ENCODE assay signal across 8 mouse cellular contexts in the genomic region with DNA sequence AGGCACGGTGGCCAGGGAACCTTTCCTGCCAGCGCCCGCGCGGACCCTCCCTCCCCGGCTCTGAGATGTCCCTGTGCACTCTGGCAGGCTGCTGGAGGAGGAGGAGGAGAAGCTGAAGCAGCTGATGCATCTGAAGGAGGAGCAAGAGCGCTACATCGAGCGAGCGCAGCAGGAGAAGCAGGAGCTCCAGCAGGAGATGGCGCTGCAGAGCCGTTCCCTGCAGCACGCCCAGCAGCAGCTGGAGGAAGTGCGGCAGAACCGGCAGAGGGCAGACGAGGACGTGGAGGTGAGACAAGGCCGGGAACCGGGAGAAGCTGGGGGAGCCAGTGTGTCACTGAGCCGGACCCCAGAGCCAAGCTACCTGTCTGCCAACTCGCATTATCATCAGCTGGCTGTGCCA. TPM values are rescaled to one million over a fixed set of nuclear protein-coding genes. Genes with fewer than 3 reads are reported as not detected.
DNase-seq lines count a peak whose midpoint lies in the region; ATAC-seq and TF ChIP-seq lines count a peak whose summit lies in the region.

No protein-coding gene starts in this region.

- H3K4me1 ChIP-seq in CH12.LX (ENCODE audit: control insufficient read depth in 1 of 2, insufficient read depth in 2 of 2) = peaks cover 5 to 40% of the 10 kb centered on the region in 2 experiments
- peaks cover 24% of the 10 kb centered on the region for H3K4me1 ChIP-seq in forebrain, embryonic 15.5 days
- H3K4me1 ChIP-seq in liver, postnatal 0 days (ENCODE audit: insufficient read depth) = peaks cover 14% of the 10 kb centered on the region
- peaks cover 27% of the 10 kb centered on the region for H3K4me1 ChIP-seq in neural tube, embryonic 15.5 days

- WGBS in forebrain, embryonic 15.5 days = 2% methylated on average over 21 of the region's 21 CpGs
- WGBS in liver, postnatal 0 days (ENCODE audit: insufficient replicate concordance) = 17% methylated on average over 21 of the region's 21 CpGs
- WGBS in neural tube, embryonic 15.5 days = 2% methylated on average over 21 of the region's 21 CpGs

- intact Hi-C loops in heart, postnatal 25 days (cut with DNase I) = loop anchor here (1.0 to 10.0 kb wide), 2 partner anchors 82 to 299 kb away; no protein-coding TSS in a partner anchor

- peak; percentile 17 to 86; a peak in 2 of 4 replicates for TF ChIP-seq CTCF in CH12.LX (conservative IDR thresholded peaks at IDR 0.05 in 1 of 2, IDR thresholded peaks at IDR 0.05 in 1 of 2; ENCODE audit: low read depth in 2 of 2, low read length in 2 of 2)
- peak; percentile 100 for TF ChIP-seq CTCF in liver, postnatal 0 days (IDR thresholded peaks at IDR 0.05; ENCODE audit: low read depth)

- H3K36me3 ChIP-seq in CH12.LX (replicated peaks in 1 of 2; ENCODE audit: control insufficient read depth in 1 of 2, insufficient read depth in 1 of 2, low read length in 1 of 2) = peaks cover 52 to 77% of the 10 kb centered on the region in 2 experiments
- no peaks in the 10 kb centered on the region for H3K36me3 ChIP-seq in forebrain, embryonic 15.5 days
- peaks cover 8% of the 10 kb centered on the region; the same call in 1 of the 2 replicates for H3K36me3 ChIP-seq in liver, postnatal 0 days (replicated peaks; ENCODE audit: insufficient read depth, low read length)
- no peaks in the 10 kb centered on the region for H3K36me3 ChIP-seq in neural tube, embryonic 15.5 days

- no peak overlapping the region for H3K9ac ChIP-seq in CH12.LX (ENCODE audit: insufficient read depth, low read depth)
- peak overlapping the region; percentile 45 for H3K9ac ChIP-seq in forebrain, embryonic 15.5 days (replicated peaks)
- H3K9ac ChIP-seq in liver, postnatal 0 days (replicated peaks) = no peak overlapping the region
- peak overlapping the region; percentile 28 for H3K9ac ChIP-seq in neural tube, embryonic 15.5 days (replicated peaks)

- in situ Hi-C loops in CH12.LX (cut with MboI; ENCODE audit: low pct_ligation_motif_present, low pct_unique_long_range_greater_than_20kb, low sequenced_read_pairs) = no loop called here

- no peak overlapping the region for H3K4me3 ChIP-seq in CH12.LX (replicated peaks in 1 of 3; ENCODE audit: low read depth in 2 of 3, low read length in 2 of 3, poor library complexity in 1 of 3)
- H3K4me3 ChIP-seq in forebrain, embryonic 15.5 days = peak overlapping the region; percentile 37
- no peak overlapping the region for H3K4me3 ChIP-seq in liver, postnatal 0 days (ENCODE audit: low read depth, low read length)
- peak overlapping the region; percentile 32 for H3K4me3 ChIP-seq in neural tube, embryonic 15.5 days (replicated peaks)

- no peak overlapping the region for H3K27ac ChIP-seq in CH12.LX (ENCODE audit: insufficient read depth, low read depth)
- H3K27ac ChIP-seq in forebrain, embryonic 15.5 days (replicated peaks) = 0 out of 2 replicates have a peak overlapping the region, but pooled peaks have one; percentile 26
- H3K27ac ChIP-seq in liver, postnatal 0 days (ENCODE audit: low read depth) = no peak overlapping the region
- peak overlapping the region; percentile 71 for H3K27ac ChIP-seq in neural tube, embryonic 15.5 days (replicated peaks)

- no peaks in the 10 kb centered on the region for H3K79me2 ChIP-seq in CH12.LX (replicated peaks; ENCODE audit: control insufficient read depth, extremely low read depth, insufficient read depth, poor library complexity, severe bottlenecking)

- no peaks in the 10 kb centered on the region for H3K27me3 ChIP-seq in CH12.LX (replicated peaks)
- no peaks in the 10 kb centered on the region for H3K27me3 ChIP-seq in forebrain, embryonic 15.5 days
- H3K27me3 ChIP-seq in liver, postnatal 0 days (ENCODE audit: insufficient read depth, low read length) = no peaks in the 10 kb centered on the region
- H3K27me3 ChIP-seq in neural tube, embryonic 15.5 days (replicated peaks) = no peaks in the 10 kb centered on the region

- no peaks in the 10 kb centered on the region for H3K9me3 ChIP-seq in CH12.LX (replicated peaks; ENCODE audit: low read length)
- H3K9me3 ChIP-seq in forebrain, embryonic 15.5 days = no peaks in the 10 kb centered on the region
- no peaks in the 10 kb centered on the region for H3K9me3 ChIP-seq in liver, postnatal 0 days (ENCODE audit: low read length)
- H3K9me3 ChIP-seq in neural tube, embryonic 15.5 days (replicated peaks) = no peaks in the 10 kb centered on the region

- TF ChIP-seq POLR2A in CH12.LX (IDR thresholded peaks at IDR 0.05; ENCODE audit: low read depth, low read length) = no peak

- ATAC-seq in forebrain, embryonic 15.5 days (replicated peaks) = peak; percentile 74
- peak; percentile 48 for ATAC-seq in liver, postnatal 0 days
- ATAC-seq in neural tube, embryonic 15.5 days (ENCODE audit: low FRiP score) = peak; percentile 60

- TF ChIP-seq RAD21 in CH12.LX (IDR thresholded peaks at IDR 0.05; ENCODE audit: low read depth, low read length) = peak; percentile 53

- DNase-seq in CH12.LX (ENCODE audit: extremely low read depth) = peak; percentile 74
- DNase-seq in cerebellum, adult 11 months = peak; percentile 80
- peak; percentile 81 for DNase-seq in heart, postnatal 25 days (ENCODE audit: low spot score)
- DNase-seq in layer of hippocampus, adult 11-12 months (ENCODE audit: low spot score) = peak; percentile 92
- DNase-seq in liver, postnatal 0 days = peak; percentile 90
- peak; percentile 97 for DNase-seq in testis, postnatal 10 days (ENCODE audit: low spot score)

- no peak for TF ChIP-seq EP300 in CH12.LX (IDR thresholded peaks at IDR 0.05; ENCODE audit: low read length)
- TF ChIP-seq EP300 in liver, postnatal 0 days (IDR thresholded peaks at IDR 0.05; ENCODE audit: low read depth) = no peak

- dilution Hi-C loops in CH12.LX (cut with MboI; ENCODE audit: extremely low pct_ligation_motif_present, extremely low pct_unique_long_range_greater_than_20kb, low sequenced_read_pairs) = no loop called here

- H3K4me2 ChIP-seq in CH12.LX (ENCODE audit: insufficient read depth, low read depth, poor library complexity, severe bottlenecking) = no peak overlapping the region
- H3K4me2 ChIP-seq in forebrain, embryonic 15.5 days (replicated peaks) = peak overlapping the region; percentile 61
- no peak overlapping the region for H3K4me2 ChIP-seq in liver, postnatal 0 days (ENCODE audit: low read depth, low read length)
- H3K4me2 ChIP-seq in neural tube, embryonic 15.5 days = peak overlapping the region; percentile 59

TF ChIP-seq in CH12.LX, 34 proteins besides CTCF, POLR2A, EP300 and RAD21:
- no peak for TF ChIP-seq MAFK (IDR thresholded peaks at IDR 0.05; ENCODE audit: insufficient replicate concordance, low read length)
- no peak for TF ChIP-seq HCFC1 (IDR thresholded peaks at IDR 0.05; ENCODE audit: low read depth, low read length)
- TF ChIP-seq SMC3 (IDR thresholded peaks at IDR 0.05; ENCODE audit: low read depth, low read length) = peak; percentile 68
- TF ChIP-seq RCOR1 (conservative IDR thresholded peaks at IDR 0.05; ENCODE audit: low read depth, low read length) = no peak
- TF ChIP-seq SIN3A (IDR thresholded peaks at IDR 0.05; ENCODE audit: low read length) = no peak
TF ChIP-seq in CH12.LX: peak in this region for 1.

RNA-seq across cellular contexts. Expression of a gene that starts 6.5 kb away (rescaled TPM):
- 4.1 and 7.3 TPM in 2 replicates for total RNA-seq in CH12.LX (2012; rRNA removed)
- 1.8 and 2.9 TPM in 2 replicates for total RNA-seq in CH12.LX (2014; rRNA removed)
- 12.7 and 15.5 TPM in 2 replicates for polyA plus RNA-seq in CH12.LX (2012; ENCODE audit: insufficient read length, low read depth)
- 1.3 and 1.4 TPM in 2 replicates for polyA plus RNA-seq in forebrain, embryonic 15.5 days (2015; fragmentation: Nextera tagmentation; extraction: Ambion mirVana)
- total RNA-seq in heart, postnatal 25 days (2021) = 10 to 100 TPM; 40.4 to 40.6 TPM
- 0.66 and 0.73 TPM in 2 replicates for polyA plus RNA-seq in liver, postnatal 0 days (2015; fragmentation: Nextera tagmentation; extraction: Ambion mirVana)
- polyA plus RNA-seq in neural tube, embryonic 15.5 days (2015; fragmentation: Nextera tagmentation; extraction: Ambion mirVana) = 1.3 and 1.7 TPM in 2 replicates

RNA-seq across cellular contexts. Expression of a gene that starts 18.4 kb away (rescaled TPM):
- total RNA-seq in CH12.LX (2012; rRNA removed) (56.9 and 81.8 TPM in 2 replicates), CH12.LX (2014; rRNA removed) (31.3 and 33.3 TPM in 2 replicates)
- polyA plus RNA-seq in CH12.LX (2012; ENCODE audit: insufficient read length, low read depth) = 53.6 and 57.4 TPM in 2 replicates
- polyA plus RNA-seq in forebrain, embryonic 15.5 days (2015; fragmentation: Nextera tagmentation; extraction: Ambion mirVana) = 3.7 and 4.8 TPM in 2 replicates
- total RNA-seq in heart, postnatal 25 days (2021) = 1 to 10 TPM; 2.4 to 2.8 TPM
- polyA plus RNA-seq in liver, postnatal 0 days (2015; fragmentation: Nextera tagmentation; extraction: Ambion mirVana) = 8.3 and 9.0 TPM in 2 replicates
- polyA plus RNA-seq in neural tube, embryonic 15.5 days (2015; fragmentation: Nextera tagmentation; extraction: Ambion mirVana) = 8.6 and 24.0 TPM in 2 replicates

RNA-seq across cellular contexts. Expression of a gene that starts 49.1 kb away (rescaled TPM):
- 7.6 and 14.7 TPM in 2 replicates for total RNA-seq in CH12.LX (2012; rRNA removed)
- 2.5 and 3.7 TPM in 2 replicates for total RNA-seq in CH12.LX (2014; rRNA removed)
- polyA plus RNA-seq in CH12.LX (2012; ENCODE audit: insufficient read length, low read depth) = 10.1 and 12.5 TPM in 2 replicates
- polyA plus RNA-seq in forebrain, embryonic 15.5 days (2015; fragmentation: Nextera tagmentation; extraction: Ambion mirVana) = 39.6 and 40.7 TPM in 2 replicates
- total RNA-seq in heart, postnatal 25 days (2021) = 10 to 100 TPM; 11.5 to 12.4 TPM
- polyA plus RNA-seq in liver, postnatal 0 days (2015; fragmentation: Nextera tagmentation; extraction: Ambion mirVana) = 6.1 and 6.2 TPM in 2 replicates
- polyA plus RNA-seq in neural tube, embryonic 15.5 days (2015; fragmentation: Nextera tagmentation; extraction: Ambion mirVana) = 41.5 and 43.8 TPM in 2 replicates

Comparison
In these comparisons a context has a peak if more than half of its experiments do, and no peak if none do; other contexts are left out.
1. H3K27ac ChIP-seq: peak in forebrain, embryonic 15.5 days (single experiment) and neural tube, embryonic 15.5 days (single experiment); none in CH12.LX (single experiment) and liver, postnatal 0 days (single experiment).
2. H3K4me2 ChIP-seq: peak in forebrain, embryonic 15.5 days (single experiment) and neural tube, embryonic 15.5 days (single experiment); none in CH12.LX (single experiment) and liver, postnatal 0 days (single experiment).
3. H3K4me3 ChIP-seq: peak in forebrain, embryonic 15.5 days (single experiment) and neural tube, embryonic 15.5 days (single experiment); none in CH12.LX (0 of 3) and liver, postnatal 0 days (single experiment).
4. H3K9ac ChIP-seq: peak in forebrain, embryonic 15.5 days (single experiment) and neural tube, embryonic 15.5 days (single experiment); none in CH12.LX (single experiment) and liver, postnatal 0 days (single experiment).
5. Peak in every context shown above with its lines, with median percentiles within 50 percentile points of each other: DNase-seq and ATAC-seq.